Mouse (Mus musculus): ENCODE results near the gene Scd3. TPM values are rescaled to one million over a fixed set of nuclear protein-coding genes. Genes with fewer than 3 reads are reported as not detected.
"Not testable (repeated sequence)": the region's sequence is repeated elsewhere in the genome, so short reads cannot be mapped to it uniquely, and the experiment has no call there.

Scd3 gene
- total RNA-seq, 2 experiments from 2014 or later, result 0.21 TPM; not detected in 1

- DNase-seq, result no peak
Observed at GRCm38 (mm10) chr19:44237471-44238006, 34.5 kb downstream of the Scd3 start.

- DNase-seq, result no peak
Observed at GRCm38 (mm10) chr19:44238906-44239305, 35.8 kb downstream of the Scd3 start.

GRCm38 (mm10) chr19:44245761-44246171 is 42.7 kb downstream of the Scd3 start:
- peak; percentile 63 for DNase-seq

GRCm38 (mm10) chr19:44246341-44246911 is 43.4 kb downstream of the Scd3 start:
- DNase-seq, result peak; percentile 35

- peak; percentile 24 for DNase-seq
Observed at GRCm38 (mm10) chr19:44247281-44248080, 44.4 kb downstream of the Scd3 start.

GRCm38 (mm10) chr19:44248081-44248853 is 45.2 kb downstream of the Scd3 start:
- DNase-seq, result peak; percentile 97

GRCm38 (mm10) chr19:44248854-44249351 is 45.8 kb downstream of the Scd3 start:
- no peak for DNase-seq

GRCm38 (mm10) chr19:44251138-44251537 is 48.1 kb downstream of the Scd3 start:
- not testable (repeated sequence) for DNase-seq

- no peak for DNase-seq
Observed at GRCm38 (mm10) chr19:44251936-44252558, 49.0 kb downstream of the Scd3 start.

GRCm38 (mm10) chr19:44254106-44254505 is 51.0 kb downstream of the Scd3 start:
- DNase-seq, result not testable (repeated sequence)

- DNase-seq, result no peak
Observed at GRCm38 (mm10) chr19:44257377-44257966, 54.4 kb downstream of the Scd3 start.

GRCm38 (mm10) chr19:44259484-44259883 is 56.4 kb downstream of the Scd3 start:
- no peak for DNase-seq

- DNase-seq, result no peak
Observed at GRCm38 (mm10) chr19:44260487-44260886, 57.4 kb downstream of the Scd3 start.

- DNase-seq, result no peak
Observed at GRCm38 (mm10) chr19:44261774-44262173, 58.7 kb downstream of the Scd3 start.

- DNase-seq, result no peak
Observed at GRCm38 (mm10) chr19:44263581-44263980, 60.5 kb downstream of the Scd3 start.

- no peak for DNase-seq
Observed at GRCm38 (mm10) chr19:44264226-44264625, 61.2 kb downstream of the Scd3 start.

- peak; percentile 58 for DNase-seq
Observed at GRCm38 (mm10) chr19:44265300-44265699, 62.2 kb downstream of the Scd3 start.

- DNase-seq, result no peak
Observed at GRCm38 (mm10) chr19:44265911-44266337, 62.9 kb downstream of the Scd3 start.

- DNase-seq, result no peak
Observed at GRCm38 (mm10) chr19:44266458-44266823, 63.4 kb downstream of the Scd3 start.

GRCm38 (mm10) chr19:44266824-44267498 is 63.9 kb downstream of the Scd3 start:
- DNase-seq, result peak; percentile 90

GRCm38 (mm10) chr19:44267499-44268002 is 64.5 kb downstream of the Scd3 start:
- no peak for DNase-seq

Data from adrenal gland, postnatal 10 days (tissue).